Mouse (Mus musculus) lung, embryonic 16.5 days (tissue): ENCODE data around the gene 4930469K13Rik. TPM values are rescaled to one million over a fixed set of nuclear protein-coding genes. Genes with fewer than 3 reads are reported as not detected.

ENCODE experiments used
- ATAC-seq: fragments of 200-750 bp; cut with Nextera tagmentation; 2 replicates; pipeline ENCODE4 v1.8.0; 2017; ENCODE audit warnings: low read depth, mild to moderate bottlenecking, moderate library complexity
- H3K27ac ChIP-seq: fragments of 300-500 bp; sonication (generic); 2 replicates; pipeline ENCODE4 v1.5.1; 2014; ENCODE audit warnings: mild to moderate bottlenecking, control low read depth, low read length
- H3K27me3 ChIP-seq: fragments of 300-500 bp; sonication (generic); 2 replicates; pipeline ENCODE4 v1.6.1; 2014; ENCODE audit warnings: low read depth, low read length, mixed read lengths; ENCODE audit not compliant: control insufficient read depth, insufficient read depth
- H3K36me3 ChIP-seq: fragments of 300-500 bp; sonication (generic); 2 replicates; pipeline ENCODE4 v1.6.1; 2014; ENCODE audit warnings: low read length; ENCODE audit not compliant: control insufficient read depth, insufficient read depth
- H3K4me1 ChIP-seq: fragments of 300-500 bp; sonication (generic); replicated peaks from 2 replicates; pipeline ENCODE4 v1.6.1; 2014; ENCODE audit warnings: low read length, mixed read lengths; ENCODE audit not compliant: control insufficient read depth, insufficient read depth
- H3K4me2 ChIP-seq: fragments of 300-500 bp; sonication (generic); 2 replicates; pipeline ENCODE4 v1.6.1; 2014; ENCODE audit warnings: low read depth, low read length, control low read depth
- H3K4me3 ChIP-seq: fragments of 300-500 bp; sonication (generic); 2 replicates; pipeline ENCODE4 v1.5.1; 2014; ENCODE audit warnings: mild to moderate bottlenecking, low read length, control low read depth
- H3K9ac ChIP-seq: fragments of 300-500 bp; sonication (generic); 2 replicates; pipeline ENCODE4 v1.6.1; 2014; ENCODE audit warnings: low read length, control low read depth
- H3K9me3 ChIP-seq: fragments of 300-500 bp; sonication (generic); 2 replicates; pipeline ENCODE4 v1.6.1; 2016; ENCODE audit warnings: low read length; ENCODE audit not compliant: control insufficient read depth
- WGBS: fragments of 180-500 bp; shearing (Covaris S2); extraction: QIAGEN DNeasy Blood & Tissue Kit; methylation state at CpG from one replicate; pipeline ENCODE4 v1.1.7; 2014; 5-methylcytosine and 5-hydroxymethylcytosine counted together
- polyA plus RNA-seq: library from polyadenylated mRNA; unstranded; fragments of >200 nt; fragmentation: Nextera tagmentation; extraction: Ambion mirVana; gene quantifications from 2 replicates; pipeline ENCODE4 v1.2.1, GENCODE M21; 2015

Gene 4930469K13Rik
- polyA plus RNA-seq, 1 experiment from 2014 or later = not detected

DNA sequence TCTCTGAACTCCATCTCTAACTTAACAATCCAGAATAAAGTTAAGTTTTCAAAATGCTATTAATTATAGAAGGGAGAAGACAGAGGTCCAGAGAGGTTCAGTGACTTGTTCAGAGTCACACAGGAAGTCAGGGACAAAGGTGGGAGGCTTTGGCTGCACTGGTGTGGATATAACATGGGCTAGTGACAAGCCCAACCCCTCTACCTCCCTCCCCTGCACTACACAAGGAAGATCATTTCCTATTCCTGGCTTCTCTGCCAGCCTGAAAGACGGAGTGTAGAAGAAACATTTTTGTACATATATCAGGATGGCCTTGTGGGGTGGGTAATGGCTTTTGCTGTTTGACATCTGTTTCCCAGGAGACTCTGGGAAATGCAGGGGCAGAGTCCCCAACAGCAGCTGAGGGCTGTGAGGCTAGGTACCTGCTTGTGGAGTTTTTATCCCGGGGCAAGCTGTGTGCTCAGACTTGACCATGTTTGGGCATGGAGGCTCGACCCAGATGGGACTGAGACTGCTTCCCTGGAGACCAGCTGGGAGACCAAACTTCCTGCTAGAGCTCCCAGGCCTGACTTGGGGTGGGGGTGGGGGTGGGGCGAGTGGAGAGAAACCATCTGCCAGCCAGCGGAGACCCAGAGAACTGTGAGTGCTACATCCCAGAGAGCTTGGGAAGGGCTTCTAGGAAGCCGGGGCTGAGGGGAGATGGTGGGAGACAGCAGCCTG, 135.5 kb downstream of the 4930469K13Rik start, which contains the start of gene Kcnmb1:
TSS of gene Kcnmb1 (plus strand) at position 326 of the 720 bp plus-strand sequence.
- ATAC-seq = peak; percentile 89
- H3K9me3 ChIP-seq = no peaks in the 10 kb centered on the region
- 0 out of 2 replicates have a peak within 1 kb of the TSS, but pooled peaks have one; percentile 8 for H3K4me2 ChIP-seq
- WGBS = 18% methylated on average over 6 of the region's 6 CpGs
- H3K27me3 ChIP-seq = no peaks in the 10 kb centered on the region
- no peak within 1 kb of the TSS for H3K9ac ChIP-seq
- no peaks in the 10 kb centered on the region for H3K36me3 ChIP-seq
- no peak within 1 kb of the TSS for H3K4me3 ChIP-seq
- peak within 1 kb of the TSS; percentile 37; the same call in 1 of the 2 replicates for H3K27ac ChIP-seq
- peaks cover 7% of the 10 kb centered on the region; the same call in 1 of the 2 replicates for H3K4me1 ChIP-seq

DNA sequence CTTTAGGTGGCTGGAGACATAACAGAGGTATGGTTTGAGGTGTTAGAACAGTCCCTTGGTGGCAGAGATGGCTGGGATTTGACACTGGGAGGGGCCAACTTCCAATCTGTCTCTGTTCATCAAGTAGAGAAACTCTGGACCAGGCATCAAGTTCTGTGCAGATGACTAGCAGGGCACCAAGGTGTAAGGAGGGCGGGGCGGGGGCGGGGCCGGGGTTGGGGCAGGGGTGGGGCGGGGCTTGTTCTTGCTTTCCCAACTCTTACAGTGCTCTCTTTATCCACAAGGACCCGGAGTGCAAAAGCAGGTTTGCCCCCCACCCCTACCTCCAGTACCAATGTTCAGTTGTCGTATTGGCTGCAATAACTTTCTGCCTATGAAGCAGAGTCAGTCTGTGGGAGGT, 136.2 kb downstream of the 4930469K13Rik start:
- no peak for ATAC-seq
- H3K27ac ChIP-seq = no peak overlapping the region; the same call in 1 of the 2 replicates
- no peaks in the 10 kb centered on the region for H3K9me3 ChIP-seq
- H3K4me3 ChIP-seq = no peak overlapping the region
- H3K9ac ChIP-seq = no peak overlapping the region
- H3K36me3 ChIP-seq = no peaks in the 10 kb centered on the region
- no peak overlapping the region for H3K4me2 ChIP-seq
- H3K4me1 ChIP-seq = peaks cover 7% of the 10 kb centered on the region; the same call in 1 of the 2 replicates
- 25% methylated on average over 7 of the region's 7 CpGs for WGBS
- H3K27me3 ChIP-seq = no peaks in the 10 kb centered on the region

DNA sequence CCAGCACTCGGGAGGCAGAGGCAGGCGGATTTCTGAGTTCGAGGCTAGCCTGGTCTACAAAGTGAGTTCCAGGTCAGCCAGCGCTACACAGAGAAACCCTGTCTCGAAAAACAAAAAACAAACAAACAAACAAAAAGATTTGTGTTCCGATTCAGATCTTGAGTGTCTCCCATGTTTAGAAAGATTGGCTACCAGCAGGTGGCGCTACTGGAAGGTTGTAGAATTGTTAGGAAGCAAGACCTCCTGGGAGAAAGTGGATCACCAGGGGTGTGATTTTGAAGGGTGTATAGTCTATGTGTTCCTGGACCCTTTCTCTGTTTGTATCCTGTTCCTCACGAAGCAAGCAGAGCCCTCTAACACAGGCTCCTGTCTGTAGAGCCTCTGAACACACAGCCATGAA, 139.6 kb downstream of the 4930469K13Rik start:
- Histone ChIP-seq H3K4me3 (no peak overlapping the region), H3K4me2 (no peak overlapping the region), H3K4me1 (peaks cover 7% of the 10 kb centered on the region; the same call in 1 of the 2 replicates), H3K27ac (no peak overlapping the region), H3K36me3 (no peaks in the 10 kb centered on the region), H3K9ac (no peak overlapping the region), H3K9me3 (no peaks in the 10 kb centered on the region), H3K27me3 (no peaks in the 10 kb centered on the region)
- no peak for ATAC-seq
- WGBS = 70% methylated on average over 8 of the region's 8 CpGs

- peaks cover 4% of the 10 kb centered on the region for H3K4me1 ChIP-seq
- no peak for ATAC-seq
- no peak overlapping the region for H3K4me2 ChIP-seq
- no peaks in the 10 kb centered on the region for H3K9me3 ChIP-seq
- no peaks in the 10 kb centered on the region for H3K36me3 ChIP-seq
- no peak overlapping the region for H3K27ac ChIP-seq
- no peak overlapping the region for H3K9ac ChIP-seq
- H3K4me3 ChIP-seq = no peak overlapping the region
- WGBS = 86% methylated on average over 6 of the region's 6 CpGs
- H3K27me3 ChIP-seq = no peaks in the 10 kb centered on the region
Observed at GRCm38 (mm10) chr11:33957595-33957994, 140.8 kb downstream of the 4930469K13Rik start.

GRCm38 (mm10) chr11:33956623-33957022, 141.7 kb downstream of the 4930469K13Rik start:
- Histone ChIP-seq H3K4me2 (no peak overlapping the region), H3K36me3 (no peaks in the 10 kb centered on the region), H3K4me3 (no peak overlapping the region), H3K9ac (no peak overlapping the region), H3K27ac (no peak overlapping the region), H3K4me1 (peaks cover 4% of the 10 kb centered on the region), H3K27me3 (no peaks in the 10 kb centered on the region), H3K9me3 (no peaks in the 10 kb centered on the region)
- no peak for ATAC-seq
- 72% methylated on average over 5 of the region's 5 CpGs for WGBS

DNA sequence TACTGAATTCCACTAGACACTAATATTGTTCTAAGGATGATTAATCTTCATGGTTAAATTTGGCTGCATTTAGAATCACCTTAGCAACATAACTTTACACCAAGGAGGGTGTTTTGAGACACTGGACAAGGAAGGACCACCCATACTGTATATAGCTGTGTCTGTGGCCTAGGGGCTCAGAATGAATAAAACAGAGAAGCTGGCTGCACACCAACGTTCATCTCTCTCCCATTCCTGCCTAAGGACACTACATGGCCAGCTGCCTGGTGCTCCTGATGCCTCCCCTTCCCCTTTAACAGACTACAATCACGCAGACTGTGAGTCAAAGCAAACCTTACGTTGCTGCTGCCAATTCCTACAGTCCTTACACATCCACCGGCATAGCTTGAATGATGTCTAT, 142.4 kb downstream of the 4930469K13Rik start:
- no peak for ATAC-seq
- Histone ChIP-seq H3K4me3 (no peak overlapping the region), H3K36me3 (no peaks in the 10 kb centered on the region), H3K4me1 (peaks cover 4% of the 10 kb centered on the region), H3K27me3 (no peaks in the 10 kb centered on the region), H3K9me3 (no peaks in the 10 kb centered on the region), H3K27ac (no peak overlapping the region), H3K9ac (no peak overlapping the region), H3K4me2 (no peak overlapping the region)
- whole genome bisulfite sequencing = 64% methylated on average over 4 of the region's 4 CpGs

DNA sequence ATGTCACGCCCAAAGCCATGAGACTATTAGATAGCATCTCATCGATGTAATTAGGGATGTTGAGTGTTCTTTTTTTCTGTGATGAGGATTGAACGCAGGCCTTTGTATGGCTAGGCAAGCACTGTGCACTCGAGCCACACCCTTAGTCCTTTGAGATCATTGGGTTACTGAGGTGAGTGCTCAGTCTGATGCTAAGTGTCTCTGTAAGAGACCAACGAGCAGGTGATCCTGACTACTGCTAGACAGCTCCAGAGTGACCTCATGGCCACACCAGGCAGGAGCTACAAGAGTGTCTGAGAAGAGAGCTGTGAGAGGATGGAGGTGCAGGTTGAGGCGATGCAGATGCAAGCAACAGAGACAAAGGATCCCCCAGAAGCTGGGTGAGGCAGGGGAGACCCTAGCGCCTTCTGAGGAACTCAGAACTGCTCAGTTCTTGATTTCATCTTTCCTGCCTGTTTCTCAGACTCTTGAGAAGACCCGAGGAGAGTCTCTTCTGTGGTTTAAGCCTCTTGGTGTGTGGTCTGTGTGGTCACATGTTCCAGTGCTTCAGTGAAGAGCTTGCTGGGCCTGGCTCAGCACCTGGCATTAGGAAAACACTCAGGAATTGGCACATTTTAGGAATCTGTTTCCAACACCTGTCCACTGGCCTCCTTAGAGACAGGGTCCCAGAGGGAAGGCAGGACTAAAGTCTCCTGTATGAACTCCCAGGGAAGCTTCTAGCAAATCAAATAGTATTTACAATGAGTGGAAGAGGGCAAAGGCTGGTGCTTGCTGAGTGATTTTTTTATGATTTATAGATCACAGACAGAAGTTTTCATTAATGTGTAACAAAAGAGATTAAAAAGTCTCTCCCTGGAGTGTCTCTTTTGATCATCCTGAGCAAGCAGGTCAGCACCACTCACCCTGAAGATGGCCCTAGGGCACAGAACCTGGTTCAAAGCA, 146.4 kb downstream of the 4930469K13Rik start:
- peak; percentile 90 for ATAC-seq
- H3K27ac ChIP-seq = peak overlapping the region; percentile 50
- H3K9me3 ChIP-seq = no peaks in the 10 kb centered on the region
- no peak overlapping the region for H3K4me3 ChIP-seq
- no peaks in the 10 kb centered on the region for H3K27me3 ChIP-seq
- WGBS = 56% methylated on average over 8 of the region's 8 CpGs
- H3K36me3 ChIP-seq = no peaks in the 10 kb centered on the region
- no peak overlapping the region for H3K9ac ChIP-seq
- H3K4me1 ChIP-seq = peaks cover 4% of the 10 kb centered on the region
- no peak overlapping the region for H3K4me2 ChIP-seq

DNA sequence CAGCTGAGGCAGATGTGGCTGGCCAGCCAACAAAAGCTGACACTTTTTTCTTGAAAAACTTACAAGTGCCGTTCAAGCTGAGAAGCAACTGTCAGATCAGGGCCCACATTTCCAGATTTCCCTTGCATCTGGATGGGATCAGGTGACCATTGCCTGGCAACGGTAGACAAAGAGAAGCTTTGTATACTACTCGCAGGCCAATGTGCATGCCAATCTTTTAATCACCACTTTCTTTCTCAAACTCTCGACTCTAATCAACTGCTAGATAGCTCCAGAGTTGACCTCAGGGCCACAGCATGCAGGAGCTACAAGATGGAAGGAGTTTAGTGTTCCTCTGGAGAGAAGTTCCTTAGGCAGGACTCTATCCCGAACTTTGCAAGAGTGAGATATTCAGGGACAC, 147.2 kb downstream of the 4930469K13Rik start:
- ATAC-seq = no peak
- H3K36me3 ChIP-seq = no peaks in the 10 kb centered on the region
- H3K4me2 ChIP-seq = no peak overlapping the region
- no peak overlapping the region for H3K27ac ChIP-seq
- no peak overlapping the region for H3K9ac ChIP-seq
- 33% methylated on average over 5 of the region's 5 CpGs for WGBS
- no peak overlapping the region for H3K4me3 ChIP-seq
- H3K27me3 ChIP-seq = no peaks in the 10 kb centered on the region
- no peaks in the 10 kb centered on the region for H3K9me3 ChIP-seq
- peaks cover 4% of the 10 kb centered on the region for H3K4me1 ChIP-seq

DNA sequence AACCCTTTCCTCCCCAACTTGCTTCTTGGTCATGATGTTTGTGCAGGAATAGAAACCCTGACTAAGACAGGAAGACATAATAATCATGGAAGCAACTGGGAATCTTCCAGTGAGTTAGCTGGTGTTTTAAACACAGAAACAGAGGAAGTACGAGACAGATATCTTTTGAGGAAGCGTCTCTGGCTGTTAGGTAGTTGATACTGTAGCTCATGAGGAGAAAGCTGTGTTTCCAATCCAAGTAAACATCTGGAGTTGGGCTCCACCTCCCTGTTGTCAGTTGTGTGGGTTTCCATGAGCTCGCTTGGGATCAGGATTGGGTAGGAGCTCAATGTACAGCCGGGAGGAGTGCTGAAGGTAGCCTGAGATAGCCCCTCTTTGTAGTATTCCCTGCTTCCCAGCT, 151.9 kb downstream of the 4930469K13Rik start:
- ATAC-seq = no peak
- Histone ChIP-seq H3K4me2 (no peak overlapping the region), H3K27ac (no peak overlapping the region), H3K9me3 (no peaks in the 10 kb centered on the region; the same call in 1 of the 2 replicates), H3K4me3 (no peak overlapping the region), H3K36me3 (no peaks in the 10 kb centered on the region), H3K9ac (no peak overlapping the region), H3K4me1 (no peaks in the 10 kb centered on the region), H3K27me3 (no peaks in the 10 kb centered on the region)
- WGBS = 58% methylated on average over 4 of the region's 4 CpGs
